Mouse (Mus musculus) small intestine, adult 2 months (tissue): ENCODE measurements around the gene Elavl3. TPM values are rescaled to one million over a fixed set of nuclear protein-coding genes. Genes with fewer than 3 reads are reported as not detected.

Source experiments
- H3K27ac ChIP-seq: fragments of 200-500 bp; 2 replicates; pipeline ENCODE4 v1.5.1; 2012; ENCODE audit warnings: low read depth, low read length, control low read depth, inconsistent platforms; ENCODE audit not compliant: insufficient read depth
- H3K27me3 ChIP-seq: fragments of 200-500 bp; 2 replicates; pipeline ENCODE4 v1.6.1; 2012; ENCODE audit warnings: mild to moderate bottlenecking, moderate library complexity, low read length, inconsistent platforms; ENCODE audit not compliant: control insufficient read depth, insufficient read depth
- H3K36me3 ChIP-seq: fragments of 200-500 bp; 2 replicates; pipeline ENCODE4 v1.6.1; 2012; ENCODE audit warnings: mild to moderate bottlenecking, low read length, control low read depth, inconsistent platforms; ENCODE audit not compliant: control insufficient read depth, insufficient read depth
- H3K4me1 ChIP-seq: fragments of 200-500 bp; 2 replicates; pipeline ENCODE4 v1.6.1; 2012; ENCODE audit warnings: low read length, inconsistent platforms, mixed read lengths; ENCODE audit not compliant: control insufficient read depth, insufficient read depth, insufficient read length
- H3K4me3 ChIP-seq: fragments of 200-500 bp; 2 replicates; pipeline ENCODE4 v1.5.1; 2012; ENCODE audit warnings: low read depth, mild to moderate bottlenecking, control low read depth, inconsistent platforms, low read length, moderate library complexity
- CTCF ChIP-seq: fragments of 200-500 bp; IDR thresholded peaks from 2 replicates; pipeline ENCODE4 v1.5.1; 2012; ENCODE audit warnings: low read depth, mild to moderate bottlenecking, control low read depth, inconsistent platforms, low read length, moderate library complexity, mixed read lengths; ENCODE audit not compliant: insufficient replicate concordance, insufficient read length; ENCODE audit errors: extremely low read depth
- POLR2A ChIP-seq: fragments of 200-500 bp; IDR thresholded peaks from 2 replicates; pipeline ENCODE4 v1.6.1; 2012; ENCODE audit warnings: low read depth, mild to moderate bottlenecking, control low read depth, inconsistent platforms, low read length, moderate library complexity
- WGBS: fragments of 180-500 bp; shearing (Covaris S2); methylation state at CpG from one replicate; pipeline ENCODE4 v1.1.7; 2018; 5-methylcytosine and 5-hydroxymethylcytosine counted together
- polyA plus RNA-seq: library from polyadenylated mRNA; depleted of rRNA; stranded (reverse); fragments of >200 nt; gene quantifications from 2 replicates; pipeline ENCODE4 v1.2.3, GENCODE M21; 2012

Gene Elavl3
- polyA plus RNA-seq, 1 experiment = 0.34 TPM

DNA sequence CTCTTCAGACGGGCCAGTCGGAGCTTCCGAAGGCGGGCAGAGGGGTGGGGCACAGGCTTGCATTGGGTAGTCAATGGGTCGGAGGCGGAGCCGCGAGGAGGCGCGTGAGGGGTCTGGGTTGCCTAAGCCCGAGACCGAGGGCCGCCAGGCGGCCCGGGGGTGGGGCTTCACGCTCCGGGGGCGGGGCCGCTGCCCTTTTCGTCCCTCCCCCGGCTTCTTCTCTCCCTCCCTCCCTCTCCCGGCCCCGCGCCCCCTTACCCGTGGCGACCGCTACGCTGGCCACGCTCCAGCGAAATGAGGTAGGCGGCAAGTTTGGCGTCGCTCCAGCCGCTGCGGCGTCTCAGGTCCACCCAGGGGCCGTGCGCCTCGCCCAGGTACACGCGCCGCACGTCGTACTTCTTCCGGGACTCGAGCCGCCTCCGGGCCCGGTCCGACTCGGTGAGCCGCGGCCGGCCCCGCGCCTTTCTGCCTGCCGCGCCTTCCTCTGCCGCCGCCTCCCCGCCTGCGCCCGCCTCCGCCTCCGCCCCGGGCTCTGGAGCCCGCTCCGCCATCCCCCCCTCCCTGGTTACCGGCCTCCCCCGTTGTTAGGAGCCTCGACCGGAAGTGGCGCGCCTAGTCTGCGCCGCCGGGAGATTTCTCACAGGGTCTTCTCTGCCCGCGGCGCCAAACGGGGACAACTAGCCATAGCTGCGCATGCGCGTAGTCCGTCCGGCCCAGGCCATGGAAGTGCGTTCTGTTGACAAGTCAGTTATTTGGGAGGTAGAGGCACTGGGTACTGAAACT, 19.2 kb upstream of the Elavl3 start, which contains the start of the genes Gm49318 and Zfp653:
TSS of gene Gm49318 (minus strand) at position 469 of the 783 bp plus-strand sequence.
TSS of gene Zfp653 (minus strand) at position 586 of the 783 bp plus-strand sequence.
- Histone ChIP-seq H3K36me3 (peaks cover 10% of the 10 kb centered on the region; the same call in 1 of the 2 replicates), H3K4me1 (peaks cover 3% of the 10 kb centered on the region; the same call in 1 of the 2 replicates), H3K27ac (peak within 1 kb of the TSS; percentile 82), H3K27me3 (no peaks in the 10 kb centered on the region), H3K4me3 (peak within 1 kb of the TSS; percentile 85)
- TF ChIP-seq CTCF (no peak), POLR2A (peak; percentile 42)
- under 1% methylated on average over 80 of the region's 87 CpGs for WGBS

DNA sequence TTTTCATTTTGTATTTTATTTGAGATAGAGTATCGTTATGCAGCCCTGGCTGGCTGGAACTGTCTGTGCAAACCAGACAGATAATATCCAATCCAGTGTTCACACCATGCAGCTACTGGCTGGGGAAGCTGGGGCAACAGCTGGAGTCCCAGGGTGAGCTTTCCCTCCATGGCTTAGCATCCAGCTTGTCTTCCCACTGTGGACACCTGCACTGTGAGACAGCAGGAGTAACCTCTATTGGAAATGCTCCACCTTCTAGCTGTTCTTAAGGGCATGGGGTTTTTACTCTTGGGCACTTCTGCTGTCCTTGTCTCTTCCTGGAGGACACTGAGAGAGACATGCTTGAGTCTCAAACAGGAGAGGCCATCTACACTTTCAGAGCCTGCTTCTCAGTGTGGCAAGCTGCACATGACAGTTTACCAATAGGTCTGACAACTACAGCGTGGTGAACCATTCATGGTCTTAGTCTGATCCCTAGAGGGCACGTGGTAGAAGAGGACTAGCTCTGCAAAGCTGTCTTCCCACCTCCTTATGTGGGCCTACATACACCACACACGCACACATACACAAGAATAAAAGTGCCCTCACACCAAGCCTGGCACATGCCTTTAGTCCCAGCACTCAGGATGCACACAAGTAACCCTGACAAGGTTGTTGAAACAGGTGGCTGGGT, 18.2 kb upstream of the Elavl3 start:
- WGBS = 52% methylated on average over 4 of the region's 4 CpGs
- peaks cover 3% of the 10 kb centered on the region; the same call in 1 of the 2 replicates for H3K4me1 ChIP-seq
- peaks cover 11% of the 10 kb centered on the region; the same call in 1 of the 2 replicates for H3K36me3 ChIP-seq
- H3K27me3 ChIP-seq = no peaks in the 10 kb centered on the region
- peak overlapping the region; percentile 85 for H3K4me3 ChIP-seq
- TF ChIP-seq POLR2A (no peak), CTCF (no peak)
- H3K27ac ChIP-seq = 0 out of 2 replicates have a peak overlapping the region, but pooled peaks have one; percentile 8

DNA sequence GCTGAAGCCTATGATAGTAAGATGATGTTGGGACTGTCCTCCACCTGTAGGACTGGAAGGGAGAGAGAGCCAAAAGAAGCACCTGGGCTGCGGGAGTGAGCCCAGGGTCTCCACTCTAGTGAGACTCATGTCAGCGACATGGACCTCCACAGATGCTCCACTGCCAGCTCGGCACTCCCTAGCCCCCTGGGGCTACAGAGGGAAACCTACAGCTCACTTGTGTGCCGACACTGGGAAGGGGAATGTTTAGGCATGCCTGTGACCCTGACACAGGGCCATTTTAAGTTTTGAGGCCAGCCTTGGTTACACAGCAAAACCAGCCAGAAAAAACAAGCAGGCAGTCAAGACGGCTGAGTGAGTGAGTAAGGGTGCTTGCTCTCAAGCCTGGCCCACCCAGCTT, 15.4 kb upstream of the Elavl3 start:
- TF ChIP-seq POLR2A = no peak
- no peak for TF ChIP-seq CTCF
- WGBS = 94% methylated on average over 5 of the region's 5 CpGs
- Histone ChIP-seq H3K27me3 (no peaks in the 10 kb centered on the region), H3K36me3 (peaks cover 4% of the 10 kb centered on the region; the same call in 1 of the 2 replicates), H3K4me1 (peaks cover 3% of the 10 kb centered on the region; the same call in 1 of the 2 replicates), H3K27ac (no peak overlapping the region), H3K4me3 (no peak overlapping the region)

DNA sequence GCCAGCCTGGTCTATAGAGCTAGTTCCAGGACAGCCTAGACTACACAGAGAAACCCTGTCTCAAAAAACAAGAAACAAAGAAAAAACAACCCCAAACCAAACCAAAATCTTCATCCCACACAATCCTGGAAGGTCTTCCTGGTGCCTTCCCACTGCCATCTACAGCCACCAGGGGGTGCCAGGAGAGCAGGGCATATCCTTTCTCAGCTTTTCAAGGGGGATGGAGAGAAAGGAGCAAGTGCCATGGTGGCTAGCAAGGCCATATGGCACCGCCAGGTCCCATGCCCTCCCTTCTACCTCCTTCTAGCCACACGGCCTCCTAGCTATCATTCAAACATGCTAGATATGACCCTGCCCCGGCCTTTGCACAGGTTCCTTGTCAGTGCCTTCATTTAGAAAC, 14.6 kb upstream of the Elavl3 start:
- no peak overlapping the region for H3K27ac ChIP-seq
- no peak for TF ChIP-seq POLR2A
- TF ChIP-seq CTCF = peak; percentile 85; the same call in 1 of the 2 replicates

DNA sequence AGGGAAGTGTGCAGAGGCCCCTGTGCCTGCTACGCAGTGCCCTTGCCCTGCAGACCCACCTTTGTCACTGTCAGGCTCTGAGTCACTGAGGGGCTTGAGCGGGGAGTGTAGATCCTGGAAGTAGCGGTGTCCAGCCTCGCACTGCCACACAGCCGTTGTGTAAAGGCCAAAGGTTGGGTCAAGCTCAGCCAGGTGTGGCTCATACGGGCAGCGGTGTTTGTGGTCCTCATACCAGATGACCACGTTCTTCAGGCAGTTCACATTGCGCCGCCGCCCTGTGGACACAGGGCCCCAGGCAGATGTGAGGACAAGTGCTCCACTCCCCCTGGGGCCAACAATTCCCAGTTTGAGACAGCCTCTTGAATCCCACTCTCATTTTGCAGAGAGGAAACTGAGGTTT, 13.8 kb upstream of the Elavl3 start:
- H3K27ac ChIP-seq = no peak overlapping the region
- WGBS = 94% methylated on average over 11 of the region's 11 CpGs
- no peaks in the 10 kb centered on the region for H3K27me3 ChIP-seq
- TF ChIP-seq CTCF (no peak), POLR2A (no peak)
- H3K4me1 ChIP-seq = peaks cover 3% of the 10 kb centered on the region; the same call in 1 of the 2 replicates
- H3K36me3 ChIP-seq = peaks cover 4% of the 10 kb centered on the region; the same call in 1 of the 2 replicates
- no peak overlapping the region for H3K4me3 ChIP-seq

More for the DNA sequence above, 14.6 kb upstream of the Elavl3 start:
- peaks cover 4% of the 10 kb centered on the region; the same call in 1 of the 2 replicates for H3K36me3 ChIP-seq
- peaks cover 3% of the 10 kb centered on the region; the same call in 1 of the 2 replicates for H3K4me1 ChIP-seq
- WGBS = 73% methylated on average over 3 of the region's 3 CpGs
- H3K27me3 ChIP-seq = no peaks in the 10 kb centered on the region
- H3K4me3 ChIP-seq = no peak overlapping the region

DNA sequence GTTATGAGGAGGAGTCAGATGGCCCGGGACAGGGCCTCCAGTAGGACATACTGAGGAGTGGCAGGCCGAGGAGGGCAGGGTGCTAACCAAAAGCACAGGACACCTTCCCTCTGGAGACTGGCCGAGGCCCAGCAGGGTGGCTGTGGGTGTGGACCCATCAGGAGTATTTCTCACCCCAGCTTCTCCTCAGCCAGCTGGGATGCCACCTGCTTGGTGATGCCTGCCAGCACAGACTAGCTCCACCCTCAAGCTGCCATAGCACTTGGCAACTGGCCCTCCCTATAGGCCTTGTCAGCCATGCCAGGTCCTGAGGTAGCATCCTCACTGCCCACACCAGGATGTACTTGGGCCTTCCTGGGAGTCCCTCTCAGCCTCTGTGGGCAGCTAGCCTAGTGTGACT, 12.5 kb upstream of the Elavl3 start:
- Histone ChIP-seq H3K4me3 (no peak overlapping the region), H3K27me3 (no peaks in the 10 kb centered on the region), H3K27ac (no peak overlapping the region), H3K4me1 (no peaks in the 10 kb centered on the region), H3K36me3 (peaks cover 4% of the 10 kb centered on the region; the same call in 1 of the 2 replicates)
- WGBS = 39% methylated on average over 3 of the region's 3 CpGs
- no peak for TF ChIP-seq POLR2A
- no peak for TF ChIP-seq CTCF
